Mouse (Mus musculus) MEL (cell line): Measurements from ENCODE around the gene Clec16a. TPM values are rescaled to one million over a fixed set of nuclear protein-coding genes. Genes with fewer than 3 reads are reported as not detected.

ENCODE experiments used
- DNase-seq: peaks from one replicate; pipeline ENCODE4 v3.0.0; 2011; ENCODE audit warnings: low read depth, low spot score
- H3K27ac ChIP-seq: 2 replicates; pipeline ENCODE4 v1.5.1; 2012; ENCODE audit warnings: low read depth, mild to moderate bottlenecking, control low read depth, low read length, moderate library complexity; ENCODE audit not compliant: control insufficient read depth
- H3K27me3 ChIP-seq, 2 experiments: fragments of 150-350 bp in 1 of 2; sonication (generic) in 1 of 2; 2 replicates each; pipeline ENCODE4 v1.6.1; 2012; ENCODE audit warnings: low read length in 2 of 2, mild to moderate bottlenecking in 2 of 2, improper control_type of control experiment in 1 of 2, moderate library complexity in 1 of 2; ENCODE audit not compliant: insufficient read depth in 2 of 2, control insufficient read depth in 1 of 2
- H3K36me3 ChIP-seq, 2 experiments: 2 replicates each; pipeline ENCODE4 v1.6.1; 2012 to 2014; ENCODE audit warnings: low read length in 2 of 2, improper control_type of control experiment in 1 of 2, inconsistent platforms in 1 of 2, mild to moderate bottlenecking in 1 of 2; ENCODE audit not compliant: insufficient read depth in 2 of 2, control insufficient read depth in 1 of 2
- H3K4me1 ChIP-seq, 2 experiments: fragments of 150-350 bp in 1 of 2; sonication (generic) in 1 of 2; 2 replicates each; pipeline ENCODE4 v1.6.1; 2012; ENCODE audit warnings: low read length in 2 of 2, improper control_type of control experiment in 1 of 2, mild to moderate bottlenecking in 1 of 2; ENCODE audit not compliant: insufficient read depth in 2 of 2, control insufficient read depth in 1 of 2
- H3K4me3 ChIP-seq, 2 experiments: fragments of 150-350 bp in 1 of 2; sonication (generic) in 1 of 2; 2 replicates each; pipeline ENCODE4 v1.5.1; 2012; ENCODE audit warnings: low read depth in 2 of 2, low read length in 2 of 2, mild to moderate bottlenecking in 2 of 2, moderate library complexity in 2 of 2, control low read depth in 1 of 2, improper control_type of control experiment in 1 of 2; ENCODE audit not compliant: control insufficient read depth in 1 of 2, insufficient read depth in 1 of 2
- H3K79me2 ChIP-seq: 2 replicates; pipeline ENCODE4 v1.6.1; 2012; ENCODE audit warnings: mild to moderate bottlenecking, low read length, moderate library complexity; ENCODE audit not compliant: control insufficient read depth, poor library complexity, insufficient read depth
- H3K9ac ChIP-seq: 2 replicates; pipeline ENCODE4 v1.6.1; 2012; ENCODE audit warnings: low read depth, mild to moderate bottlenecking, control low read depth, low read length, moderate library complexity; ENCODE audit not compliant: control insufficient read depth, poor library complexity, severe bottlenecking
- H3K9me3 ChIP-seq: fragments of 150-350 bp; sonication (generic); replicated peaks from 2 replicates; pipeline ENCODE4 v1.6.1; 2012; ENCODE audit warnings: mild to moderate bottlenecking, low read length, improper control_type of control experiment, moderate library complexity; ENCODE audit not compliant: insufficient read depth
- EP300 ChIP-seq, 2 experiments: IDR thresholded peaks; 2 replicates each; pipeline ENCODE4 v1.6.1; 2011; ENCODE audit warnings: improper control_type of control experiment in 2 of 2, low read length in 2 of 2, low read depth in 1 of 2, mild to moderate bottlenecking in 1 of 2
- ETS1 ChIP-seq: IDR thresholded peaks from 2 replicates; pipeline ENCODE4 v1.6.1; 2012; ENCODE audit warnings: low read depth, mild to moderate bottlenecking, inconsistent platforms, low read length, improper control_type of control experiment, moderate library complexity
- GATA1 ChIP-seq: IDR thresholded peaks from 2 replicates; pipeline ENCODE4 v1.6.1; 2011; ENCODE audit warnings: low read depth, low read length, improper control_type of control experiment
- HCFC1 ChIP-seq: IDR thresholded peaks from 2 replicates; pipeline ENCODE4 v1.6.1; 2012; ENCODE audit warnings: low read depth, mild to moderate bottlenecking, inconsistent platforms, low read length, improper control_type of control experiment, moderate library complexity
- JUND ChIP-seq: IDR thresholded peaks from 2 replicates; pipeline ENCODE4 v1.6.1; 2011; ENCODE audit warnings: low read depth, mild to moderate bottlenecking, improper control_type of control experiment, low read length
- KAT2A ChIP-seq: conservative IDR thresholded peaks from 2 replicates; pipeline ENCODE4 v1.6.1; 2012; ENCODE audit warnings: low read depth, low read length, improper control_type of control experiment, inconsistent platforms
- MEF2A ChIP-seq: IDR thresholded peaks from 2 replicates; pipeline ENCODE4 v1.6.1; 2014; ENCODE audit warnings: low read depth, mild to moderate bottlenecking, inconsistent platforms, low read length, improper control_type of control experiment; ENCODE audit not compliant: poor library complexity, insufficient replicate concordance, severe bottlenecking; ENCODE audit errors: extremely low read depth
- MXI1 ChIP-seq: IDR thresholded peaks from 2 replicates; pipeline ENCODE4 v1.6.1; 2011; ENCODE audit warnings: mild to moderate bottlenecking, low read depth, low read length, improper control_type of control experiment
- MYC ChIP-seq: IDR thresholded peaks from 2 replicates; pipeline ENCODE4 v1.6.1; 2011; ENCODE audit warnings: low read depth, mild to moderate bottlenecking, low read length, improper control_type of control experiment, moderate library complexity
- NELFE ChIP-seq: IDR thresholded peaks from 2 replicates; pipeline ENCODE4 v1.6.1; 2011; ENCODE audit warnings: low read depth, low read length, improper control_type of control experiment
- NRF1 ChIP-seq: IDR thresholded peaks from 2 replicates; pipeline ENCODE4 v1.6.1; 2014; ENCODE audit warnings: low read depth, mild to moderate bottlenecking, inconsistent platforms, low read length, improper control_type of control experiment, moderate library complexity; ENCODE audit not compliant: poor library complexity, insufficient read depth, severe bottlenecking
- POLR2AphosphoS2 ChIP-seq: IDR thresholded peaks from 2 replicates; pipeline ENCODE4 v1.6.1; 2011; ENCODE audit warnings: low read length, improper control_type of control experiment
- RAD21 ChIP-seq: IDR thresholded peaks from 2 replicates; pipeline ENCODE4 v1.6.1; 2011; ENCODE audit warnings: mild to moderate bottlenecking, low read depth, low read length, improper control_type of control experiment
- UBTF ChIP-seq: IDR thresholded peaks from 2 replicates; pipeline ENCODE4 v1.6.1; 2012; ENCODE audit warnings: low read depth, mild to moderate bottlenecking, inconsistent platforms, low read length, improper control_type of control experiment, moderate library complexity, borderline replicate concordance; ENCODE audit not compliant: insufficient read depth
- USF1 ChIP-seq: IDR thresholded peaks from 2 replicates; pipeline ENCODE4 v1.6.1; 2014; ENCODE audit warnings: low read depth, mild to moderate bottlenecking, inconsistent platforms, low read length, improper control_type of control experiment, moderate library complexity
- ZKSCAN1 ChIP-seq: IDR thresholded peaks from 2 replicates; pipeline ENCODE4 v1.6.1; 2012; ENCODE audit warnings: low read depth, mild to moderate bottlenecking, inconsistent platforms, low read length, improper control_type of control experiment, moderate library complexity
- ZMIZ1 ChIP-seq: IDR thresholded peaks from 2 replicates; pipeline ENCODE4 v1.6.1; 2012; ENCODE audit warnings: low read depth, mild to moderate bottlenecking, inconsistent platforms, low read length, improper control_type of control experiment, moderate library complexity
- ZNF384 ChIP-seq: IDR thresholded peaks from 2 replicates; pipeline ENCODE4 v1.6.1; 2012; ENCODE audit warnings: low read depth, mild to moderate bottlenecking, inconsistent platforms, low read length, improper control_type of control experiment
- polyA plus RNA-seq, 2 experiments: library from polyadenylated mRNA; stranded (reverse) in 1 of 2; unstranded in 1 of 2; fragments of >175 nt in 1 of 2; fragments of >200 nt in 1 of 2; gene quantifications; 2 replicates each; pipeline versions ENCODE4 v1.2.1 to v1.2.4; 2012; ENCODE audit warnings: low replicate concordance in 2 of 2, low read depth in 1 of 2; ENCODE audit not compliant: insufficient read length in 2 of 2, insufficient read depth in 1 of 2, missing spikeins in 1 of 2
- total RNA-seq: library from RNA; depleted of rRNA; stranded (reverse); fragments of 300-350 nt; gene quantifications from 2 replicates; pipeline ENCODE4 v1.2.3, GENCODE M21; 2012

Gene Clec16a
- total and polyA plus RNA-seq, 3 experiments = 10.4 to 49.3 (median 22.1) TPM

DNA sequence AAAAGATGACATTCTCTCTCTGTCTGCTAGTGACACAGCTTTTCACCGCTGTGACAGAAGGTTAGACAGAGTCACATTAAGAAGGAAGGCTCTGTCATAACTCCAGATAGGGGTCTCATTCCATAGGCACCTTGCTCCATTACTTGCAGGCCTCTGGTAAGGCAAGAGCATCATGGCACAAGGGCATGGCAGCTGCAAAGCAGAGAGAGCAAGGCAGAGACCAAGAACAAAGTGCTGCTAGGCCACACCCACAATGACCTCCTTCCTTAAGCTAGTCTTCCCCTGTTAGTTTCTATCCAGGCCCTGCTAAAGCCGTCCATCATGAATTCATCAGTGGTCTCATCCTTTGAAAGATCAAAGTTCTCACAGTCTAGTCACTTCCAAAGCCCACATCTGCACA, 170.5 kb downstream of the Clec16a start:
- no peak overlapping the region for H3K27ac ChIP-seq
- H3K36me3 ChIP-seq = peaks cover 0 to 3% of the 10 kb centered on the region in 2 experiments; a peak in 1 of 4 replicates
- H3K4me1 ChIP-seq = peaks cover 0 to 4% of the 10 kb centered on the region in 2 experiments; a peak in 1 of 4 replicates
- no peak for DNase-seq
- H3K79me2 ChIP-seq = no peaks in the 10 kb centered on the region
- H3K9me3 ChIP-seq = no peaks in the 10 kb centered on the region
- no peaks in the 10 kb centered on the region for H3K27me3 ChIP-seq
- H3K4me3 ChIP-seq = no peak overlapping the region
- TF ChIP-seq EP300 (IDR thresholded peaks at IDR 0.05; ENCODE audit: low read depth in 1 of 2, low read length in 2 of 2) = no peak
- no peak for TF ChIP-seq NELFE
- TF ChIP-seq USF1 = no peak
- no peak for TF ChIP-seq NRF1
- TF ChIP-seq POLR2AphosphoS2 = no peak
- TF ChIP-seq ZMIZ1 = no peak
- TF ChIP-seq ETS1 = no peak
- no peak for TF ChIP-seq MXI1
- no peak for TF ChIP-seq MYC
- no peak for TF ChIP-seq ZNF384
- no peak for TF ChIP-seq HCFC1
- no peak for TF ChIP-seq GATA1
- no peak for TF ChIP-seq UBTF
- no peak for TF ChIP-seq RAD21
- TF ChIP-seq JUND = no peak
- H3K9ac ChIP-seq = no peak overlapping the region

DNA sequence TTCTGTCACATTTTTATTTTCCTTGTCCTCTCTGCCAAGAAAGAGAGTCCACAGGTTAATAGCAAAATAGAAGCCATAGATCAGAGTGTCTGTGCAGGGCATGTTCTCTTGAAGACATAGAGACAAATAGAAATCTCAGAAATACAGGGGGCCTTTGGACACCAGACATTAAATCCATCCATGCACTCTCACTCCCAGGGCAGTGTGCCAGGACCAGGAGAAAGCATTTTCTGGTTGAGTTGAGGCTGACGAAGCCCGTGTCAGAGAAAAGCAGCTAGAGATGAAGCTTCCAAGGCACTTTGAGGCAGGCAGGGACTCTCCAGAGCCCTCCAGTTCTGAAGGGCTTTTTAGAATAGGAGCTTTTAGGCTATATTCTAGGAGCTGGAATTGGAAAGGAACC, 171.6 kb downstream of the Clec16a start:
- Histone ChIP-seq H3K4me3 (no peak overlapping the region), H3K27ac (no peak overlapping the region), H3K36me3 (peaks cover 0 to 3% of the 10 kb centered on the region in 2 experiments; a peak in 1 of 4 replicates), H3K9ac (no peak overlapping the region), H3K4me1 (peaks cover 0 to 4% of the 10 kb centered on the region in 2 experiments; a peak in 1 of 4 replicates), H3K79me2 (no peaks in the 10 kb centered on the region), H3K27me3 (no peaks in the 10 kb centered on the region), H3K9me3 (no peaks in the 10 kb centered on the region)
- no peak for DNase-seq
- no peak for TF ChIP-seq ZKSCAN1
- TF ChIP-seq MEF2A = no peak
- no peak for TF ChIP-seq KAT2A
- TF ChIP-seq NELFE = no peak
